Mouse (Mus musculus) midbrain, embryonic 12.5 days (tissue): ENCODE measurements around the gene Vars. TPM values are rescaled to one million over a fixed set of nuclear protein-coding genes. Genes with fewer than 3 reads are reported as not detected.
"Not testable (repeated sequence)": the region's sequence is repeated elsewhere in the genome, so short reads cannot be mapped to it uniquely, and the experiment has no call there.

Experiments used
- ATAC-seq: fragments of 200-750 bp; cut with Nextera tagmentation; 2 replicates; pipeline ENCODE4 v1.8.0; 2017; ENCODE audit warnings: low read depth, moderate TSS enrichment, moderate library complexity; ENCODE audit not compliant: low FRiP score
- H3K27ac ChIP-seq: fragments of 300-500 bp; sonication (generic); replicated peaks from 2 replicates; pipeline ENCODE4 v1.5.1; 2016; ENCODE audit warnings: mild to moderate bottlenecking
- H3K27me3 ChIP-seq: fragments of 300-500 bp; sonication (generic); 2 replicates; pipeline ENCODE4 v1.6.1; 2016; ENCODE audit warnings: mild to moderate bottlenecking
- H3K36me3 ChIP-seq: fragments of 300-500 bp; sonication (generic); 2 replicates; pipeline ENCODE4 v1.6.1; 2016
- H3K4me1 ChIP-seq: fragments of 300-500 bp; sonication (generic); 2 replicates; pipeline ENCODE4 v1.6.1; 2016
- H3K4me2 ChIP-seq: fragments of 300-500 bp; sonication (generic); replicated peaks from 2 replicates; pipeline ENCODE4 v1.6.1; 2016; ENCODE audit warnings: mild to moderate bottlenecking, moderate library complexity
- H3K4me3 ChIP-seq: fragments of 300-500 bp; sonication (generic); 2 replicates; pipeline ENCODE4 v1.5.1; 2016; ENCODE audit warnings: mild to moderate bottlenecking
- H3K9ac ChIP-seq: fragments of 300-500 bp; sonication (generic); replicated peaks from 2 replicates; pipeline ENCODE4 v1.6.1; 2016; ENCODE audit warnings: mild to moderate bottlenecking, moderate library complexity
- H3K9me3 ChIP-seq: fragments of 300-500 bp; sonication (generic); 2 replicates; pipeline ENCODE4 v1.6.1; 2016; ENCODE audit warnings: mild to moderate bottlenecking
- WGBS: fragments of 180-500 bp; shearing (Covaris S2); methylation state at CpG from one replicate; pipeline ENCODE4 v1.1.7; 2016; 5-methylcytosine and 5-hydroxymethylcytosine counted together
- polyA plus RNA-seq: library from polyadenylated mRNA; unstranded; fragments of >200 nt; fragmentation: Nextera tagmentation; extraction: Ambion mirVana; gene quantifications from 2 replicates; pipeline ENCODE4 v1.2.1, GENCODE M21; 2016

The Vars gene
- polyA plus RNA-seq, 1 experiment from 2014 or later = 142 TPM

- Histone ChIP-seq H3K4me1 (peaks cover 11% of the 10 kb centered on the region), H3K4me3 (peak within 1 kb of the TSS; percentile 49), H3K27me3 (peaks cover 60% of the 10 kb centered on the region), H3K4me2 (peak within 1 kb of the TSS; percentile 80), H3K27ac (peak within 1 kb of the TSS; percentile 75), H3K9ac (peak within 1 kb of the TSS; percentile 66)
- WGBS = under 1% methylated on average over 29 of the region's 32 CpGs
- not testable (repeated sequence) for H3K36me3 ChIP-seq, H3K9me3 ChIP-seq
- peak; percentile 92 for ATAC-seq
Observed at GRCm38 (mm10) chr17:34959130-34959778, 41.5 kb upstream of the Vars start, which contains the start of gene Hspa1b. Gene Hspa1b, minus strand, starts transcription at chr17:34959238.

- H3K9ac ChIP-seq = peak overlapping the region; percentile 66
- H3K36me3 ChIP-seq = no peaks in the 10 kb centered on the region
- peak overlapping the region; percentile 49 for H3K4me3 ChIP-seq
- 13% methylated on average over 12 of the region's 12 CpGs for WGBS
- peaks cover 11% of the 10 kb centered on the region for H3K4me1 ChIP-seq
- peak; percentile 17; the same call in 1 of the 2 replicates for ATAC-seq
- H3K27me3 ChIP-seq = peaks cover 59% of the 10 kb centered on the region
- no peaks in the 10 kb centered on the region for H3K9me3 ChIP-seq
- H3K4me2 ChIP-seq = peak overlapping the region; percentile 80
- H3K27ac ChIP-seq = no peak overlapping the region
Observed at GRCm38 (mm10) chr17:34959881-34960515, 40.8 kb upstream of the Vars start.

GRCm38 (mm10) chr17:34960702-34961493 is 39.9 kb upstream of the Vars start:
- Histone ChIP-seq H3K9me3 (no peaks in the 10 kb centered on the region), H3K27me3 (peaks cover 51% of the 10 kb centered on the region), H3K4me2 (no peak overlapping the region), H3K4me3 (no peak overlapping the region), H3K36me3 (no peaks in the 10 kb centered on the region), H3K9ac (no peak overlapping the region), H3K27ac (no peak overlapping the region), H3K4me1 (peaks cover 11% of the 10 kb centered on the region)
- ATAC-seq = no peak

- ATAC-seq = no peak
- no peak overlapping the region for H3K4me3 ChIP-seq
- WGBS = 37% methylated on average over 3 of the region's 3 CpGs
- no peak overlapping the region for H3K9ac ChIP-seq
- H3K27ac ChIP-seq = no peak overlapping the region
- H3K36me3 ChIP-seq = no peaks in the 10 kb centered on the region
- peaks cover 11% of the 10 kb centered on the region for H3K4me1 ChIP-seq
- H3K27me3 ChIP-seq = peaks cover 49% of the 10 kb centered on the region
- H3K9me3 ChIP-seq = no peaks in the 10 kb centered on the region
- H3K4me2 ChIP-seq = no peak overlapping the region
Observed at GRCm38 (mm10) chr17:34962125-34962524, 38.7 kb upstream of the Vars start.

GRCm38 (mm10) chr17:34962841-34963240 is 37.9 kb upstream of the Vars start:
- Histone ChIP-seq H3K27ac (no peak overlapping the region), H3K9me3 (no peaks in the 10 kb centered on the region), H3K27me3 (peaks cover 52% of the 10 kb centered on the region), H3K9ac (no peak overlapping the region), H3K4me2 (no peak overlapping the region), H3K36me3 (no peaks in the 10 kb centered on the region), H3K4me3 (no peak overlapping the region), H3K4me1 (peaks cover 11% of the 10 kb centered on the region)
- 64% methylated on average over 1 of the region's 1 CpGs for WGBS
- no peak for ATAC-seq

GRCm38 (mm10) chr17:34964640-34965049 is 36.1 kb upstream of the Vars start:
- H3K9ac ChIP-seq = no peak overlapping the region
- ATAC-seq = no peak

GRCm38 (mm10) chr17:34965627-34966026 is 35.2 kb upstream of the Vars start:
- Histone ChIP-seq H3K9me3 (no peaks in the 10 kb centered on the region), H3K9ac (no peak overlapping the region), H3K36me3 (no peaks in the 10 kb centered on the region), H3K4me3 (no peak overlapping the region), H3K4me2 (no peak overlapping the region), H3K4me1 (no peaks in the 10 kb centered on the region), H3K27ac (no peak overlapping the region), H3K27me3 (peaks cover 64% of the 10 kb centered on the region)
- ATAC-seq = no peak
- 82% methylated on average over 5 of the region's 5 CpGs for WGBS

More at GRCm38 (mm10) chr17:34964640-34965049, 36.1 kb upstream of the Vars start:
- 5% methylated on average over 1 of the region's 1 CpGs for WGBS
- Histone ChIP-seq H3K4me2 (no peak overlapping the region), H3K27ac (no peak overlapping the region), H3K27me3 (peaks cover 68% of the 10 kb centered on the region), H3K9me3 (no peaks in the 10 kb centered on the region), H3K4me3 (no peak overlapping the region), H3K4me1 (peaks cover 7% of the 10 kb centered on the region), H3K36me3 (no peaks in the 10 kb centered on the region)

- 67% methylated on average over 7 of the region's 11 CpGs for WGBS
- H3K36me3 ChIP-seq, H3K4me1 ChIP-seq, ATAC-seq, H3K27ac ChIP-seq, H3K4me2 ChIP-seq, H3K4me3 ChIP-seq, H3K9ac ChIP-seq, H3K9me3 ChIP-seq: not testable (repeated sequence)
- peaks cover 53% of the 10 kb centered on the region for H3K27me3 ChIP-seq
Observed at GRCm38 (mm10) chr17:34969822-34970221, 31.0 kb upstream of the Vars start, which contains the start of gene Gm20481. Gene Gm20481, plus strand, starts transcription at chr17:34969912.

GRCm38 (mm10) chr17:34970850-34971249 is 29.9 kb upstream of the Vars start:
- not testable (repeated sequence) for H3K27ac ChIP-seq, ATAC-seq, H3K36me3 ChIP-seq, H3K4me3 ChIP-seq, H3K4me2 ChIP-seq, H3K4me1 ChIP-seq, H3K9ac ChIP-seq, H3K9me3 ChIP-seq
- peaks cover 50% of the 10 kb centered on the region for H3K27me3 ChIP-seq
- WGBS = 38% methylated on average over 27 of the region's 37 CpGs

- under 1% methylated on average over 22 of the region's 43 CpGs for WGBS
- ATAC-seq = peak; percentile 60
- peaks cover 50% of the 10 kb centered on the region for H3K27me3 ChIP-seq
Observed at GRCm38 (mm10) chr17:34971694-34972068, 29.1 kb upstream of the Vars start.

GRCm38 (mm10) chr17:34972069-34972749 is 28.6 kb upstream of the Vars start, which contains the start of the genes Hspa1a and Hspa1l:
Gene Hspa1a, minus strand, starts transcription at chr17:34972156.
Gene Hspa1l, plus strand, starts transcription at chr17:34972703.
- H3K9me3 ChIP-seq, H3K27ac ChIP-seq, H3K4me1 ChIP-seq, H3K36me3 ChIP-seq: not testable (repeated sequence)
- Histone ChIP-seq H3K4me3 (peak within 1 kb of the TSS; percentile 35), H3K9ac (peak within 1 kb of the TSS; percentile 41; the same call in 1 of the 2 replicates), H3K27me3 (peaks cover 45% of the 10 kb centered on the region), H3K4me2 (peak within 1 kb of the TSS; percentile 60)
- peak; percentile 92 for ATAC-seq
- WGBS = under 1% methylated on average over 31 of the region's 33 CpGs

More at GRCm38 (mm10) chr17:34971694-34972068, 29.1 kb upstream of the Vars start:
- not testable (repeated sequence) for H3K9me3 ChIP-seq, H3K27ac ChIP-seq, H3K36me3 ChIP-seq, H3K4me1 ChIP-seq
- 0 out of 2 replicates have a peak overlapping the region, but pooled peaks have one; percentile 41 for H3K9ac ChIP-seq
- peak overlapping the region; percentile 60 for H3K4me2 ChIP-seq
- peak overlapping the region; percentile 35 for H3K4me3 ChIP-seq
